Mouse (Mus musculus) layer of hippocampus, postnatal 25 days (tissue): ENCODE data around the gene Mecom. TPM values are rescaled to one million over a fixed set of nuclear protein-coding genes. Genes with fewer than 3 reads are reported as not detected.

Experiments
- total RNA-seq, 2 experiments: library from RNA; stranded (reverse); gene quantifications; 2 replicates each; pipeline ENCODE4 v1.2.3; 2021

Gene Mecom
- total RNA-seq, 2 experiments from 2014 or later = 2.8 to 3.9 TPM

Other genes starting within 250 kb of the Mecom start
- gene Actrt3, start 51.9 kb upstream of the Mecom start, total RNA-seq = under 1 TPM; 0.49 to 0.79 TPM
- gene Mynn, start 54.1 kb upstream of the Mecom start, total RNA-seq = 10 to 100 TPM; 17.8 to 18.9 TPM
- gene Lrriq4, start 96.5 kb upstream of the Mecom start, total RNA-seq = not detected
- gene Lrrc34, start 99.9 kb upstream of the Mecom start, total RNA-seq = not detected
- gene Lrrc31, start 151.8 kb upstream of the Mecom start, total RNA-seq = not detected
- gene Samd7, start 198.3 kb upstream of the Mecom start, total RNA-seq = not detected
- gene Sec62, start 244.9 kb upstream of the Mecom start, total RNA-seq = 10 to 100 TPM; 96.2 to 98.3 TPM